Mouse (Mus musculus): ENCODE data around the gene Sema4b.

DNA sequence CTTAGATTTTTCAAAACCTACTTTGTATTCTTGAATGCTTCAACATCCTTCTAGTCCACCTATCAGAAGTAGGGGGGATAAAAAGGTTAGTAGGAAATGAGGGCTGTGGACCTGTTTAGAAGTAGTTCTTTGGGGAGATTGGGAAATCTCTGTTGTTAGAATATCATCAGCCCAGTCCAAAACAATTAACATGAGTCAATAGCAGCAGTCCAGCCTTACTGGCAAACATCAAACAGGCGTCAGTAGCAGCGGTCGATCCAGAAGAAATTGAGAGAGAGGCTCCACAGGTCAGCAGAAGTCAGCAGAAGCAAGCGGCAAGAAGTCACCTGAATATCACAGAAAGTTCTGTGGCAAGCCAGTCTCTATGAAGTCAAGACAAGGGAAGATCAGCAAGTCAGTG is 58.2 kb downstream of the Sema4b start:
- TF ChIP-seq POLR2A (IDR thresholded peaks at IDR 0.05; ENCODE audit: insufficient read depth, low read depth, low read length): no peak
- TF ChIP-seq CTCF (IDR thresholded peaks at IDR 0.05): no peak
